Mouse (Mus musculus): ENCODE results near the gene B430306N03Rik. TPM values are rescaled to one million over a fixed set of nuclear protein-coding genes. Genes with fewer than 3 reads are reported as not detected.

B430306N03Rik gene
- total RNA-seq, 2 experiments from 2014 or later: not detected

DNA sequence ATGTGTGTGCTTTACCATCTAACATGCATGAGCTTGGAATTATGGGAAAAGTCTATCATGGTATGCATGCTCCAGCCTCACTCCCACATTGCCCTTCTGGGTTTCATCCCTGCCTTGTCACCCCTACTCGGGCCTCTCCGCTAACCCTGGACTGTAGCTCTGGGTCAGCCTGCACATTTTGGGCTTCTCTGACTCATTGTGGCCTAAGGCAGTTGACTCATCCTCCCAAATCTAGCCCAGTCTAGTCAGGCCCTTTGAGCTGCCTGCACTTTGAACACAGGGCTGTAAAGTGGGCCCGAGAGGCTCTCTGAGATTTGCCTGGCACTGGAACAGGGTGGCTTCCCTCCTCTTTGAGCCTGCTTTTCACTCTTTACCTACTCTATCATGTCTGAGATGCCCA is 39.9 kb downstream of the B430306N03Rik start:
- no peak for DNase-seq (ENCODE audit: low spot score in 2 of 2)

GRCm38 (mm10) chr17:48357892-48358291 is 42.0 kb downstream of the B430306N03Rik start:
- no peak for TF ChIP-seq CTCF (conservative IDR thresholded peaks at IDR 0.05)
- H3K27ac ChIP-seq: no peak overlapping the region
- DNase-seq (ENCODE audit: low spot score in 2 of 2): no peak
- H3K4me3 ChIP-seq: no peak overlapping the region

More for the DNA sequence above, 39.9 kb downstream of the B430306N03Rik start:
- no peak for TF ChIP-seq CTCF (conservative IDR thresholded peaks at IDR 0.05)
- Histone ChIP-seq H3K4me3 (no peak overlapping the region), H3K27ac (no peak overlapping the region)

- DNase-seq (ENCODE audit: low spot score in 2 of 2): no peak
- Histone ChIP-seq H3K27ac (no peak within 1 kb of the TSS), H3K4me3 (no peak within 1 kb of the TSS)
- TF ChIP-seq CTCF (conservative IDR thresholded peaks at IDR 0.05): no peak
These were observed 43.7 kb downstream of the B430306N03Rik start, which contains the start of gene Treml1 for GRCm38 (mm10) chr17:48359616-48360015. Gene Treml1 (plus strand): TSS chr17:48359916.

GRCm38 (mm10) chr17:48360462-48360861 is 44.5 kb downstream of the B430306N03Rik start:
- no peak overlapping the region for H3K4me3 ChIP-seq
- H3K27ac ChIP-seq: no peak overlapping the region
- TF ChIP-seq CTCF (conservative IDR thresholded peaks at IDR 0.05): no peak
- no peak for DNase-seq (ENCODE audit: low spot score in 2 of 2)

- Histone ChIP-seq H3K4me3 (no peak overlapping the region), H3K27ac (no peak overlapping the region)
- no peak for TF ChIP-seq CTCF (conservative IDR thresholded peaks at IDR 0.05)
- no peak for DNase-seq (ENCODE audit: low spot score in 2 of 2)
These were observed 46.4 kb downstream of the B430306N03Rik start for GRCm38 (mm10) chr17:48362346-48362745.

- peak in 1 of 2 experiments; percentile 29 for DNase-seq (ENCODE audit: low spot score in 2 of 2)
These were observed 47.0 kb downstream of the B430306N03Rik start for GRCm38 (mm10) chr17:48362966-48363365.

DNA sequence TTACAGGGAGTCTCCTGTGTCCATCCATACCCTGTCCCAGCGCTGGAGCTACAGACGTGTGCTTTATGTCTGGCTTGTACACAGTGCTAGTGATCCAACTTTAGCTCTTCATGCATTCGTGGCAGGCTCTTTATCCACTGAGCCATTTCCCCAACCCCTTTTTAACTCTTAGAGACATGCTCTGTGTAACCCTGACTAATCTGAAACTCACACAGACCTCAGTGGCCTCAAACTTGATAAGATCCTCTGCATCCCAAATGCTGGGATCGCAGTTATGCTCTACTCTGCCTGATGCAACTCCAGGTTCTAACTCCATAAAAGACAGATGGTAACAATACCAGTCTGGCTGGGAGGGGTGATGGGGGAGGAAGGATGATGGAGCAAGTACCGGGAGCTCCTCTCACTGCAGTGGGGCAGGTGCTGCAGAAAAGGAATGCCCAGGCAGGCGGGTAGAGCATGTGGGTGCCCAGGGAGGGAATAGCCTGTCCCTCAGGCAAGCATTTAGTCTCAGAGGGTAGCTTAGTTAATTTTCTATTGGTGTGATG is 47.6 kb downstream of the B430306N03Rik start:
- no peak for DNase-seq (ENCODE audit: low spot score in 2 of 2)
- no peak overlapping the region for H3K27ac ChIP-seq
- H3K4me3 ChIP-seq: no peak overlapping the region
- TF ChIP-seq CTCF (conservative IDR thresholded peaks at IDR 0.05): no peak

More at GRCm38 (mm10) chr17:48362966-48363365, 47.0 kb downstream of the B430306N03Rik start:
- Histone ChIP-seq H3K4me3 (no peak overlapping the region), H3K27ac (no peak overlapping the region)
- TF ChIP-seq CTCF (conservative IDR thresholded peaks at IDR 0.05): no peak

GRCm38 (mm10) chr17:48365511-48366155 is 49.7 kb downstream of the B430306N03Rik start:
- TF ChIP-seq CTCF (conservative IDR thresholded peaks at IDR 0.05): no peak
- DNase-seq (ENCODE audit: low spot score in 2 of 2): no peak
- Histone ChIP-seq H3K4me3 (no peak overlapping the region), H3K27ac (no peak overlapping the region)

DNA sequence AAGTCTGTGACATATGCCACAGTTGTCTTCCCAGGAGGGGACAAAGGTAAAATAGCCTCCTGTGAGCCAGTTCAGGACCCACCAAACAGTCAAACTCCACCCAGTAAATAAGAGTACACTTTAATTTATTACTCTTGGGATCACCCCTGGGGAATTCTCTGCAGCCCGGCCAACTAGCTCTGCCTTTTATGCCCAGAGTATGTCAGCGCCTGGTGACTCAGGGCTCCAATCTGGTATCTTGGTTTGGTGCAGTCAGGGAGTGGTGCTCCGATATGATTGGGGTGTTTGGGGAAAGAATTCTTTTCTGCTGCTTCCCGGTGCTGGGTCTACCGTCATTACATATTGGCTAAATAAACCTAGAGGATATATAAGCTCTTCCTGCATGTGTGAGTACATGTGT is 50.9 kb downstream of the B430306N03Rik start:
- DNase-seq (ENCODE audit: low spot score in 2 of 2): no peak
- no peak for TF ChIP-seq CTCF (conservative IDR thresholded peaks at IDR 0.05)
- no peak overlapping the region for H3K4me3 ChIP-seq
- no peak overlapping the region for H3K27ac ChIP-seq

- H3K4me3 ChIP-seq: no peak overlapping the region
- no peak for TF ChIP-seq CTCF (conservative IDR thresholded peaks at IDR 0.05)
- no peak overlapping the region for H3K27ac ChIP-seq
- no peak for DNase-seq (ENCODE audit: low spot score in 2 of 2)
These were observed 55.7 kb downstream of the B430306N03Rik start for GRCm38 (mm10) chr17:48371621-48372020.

DNA sequence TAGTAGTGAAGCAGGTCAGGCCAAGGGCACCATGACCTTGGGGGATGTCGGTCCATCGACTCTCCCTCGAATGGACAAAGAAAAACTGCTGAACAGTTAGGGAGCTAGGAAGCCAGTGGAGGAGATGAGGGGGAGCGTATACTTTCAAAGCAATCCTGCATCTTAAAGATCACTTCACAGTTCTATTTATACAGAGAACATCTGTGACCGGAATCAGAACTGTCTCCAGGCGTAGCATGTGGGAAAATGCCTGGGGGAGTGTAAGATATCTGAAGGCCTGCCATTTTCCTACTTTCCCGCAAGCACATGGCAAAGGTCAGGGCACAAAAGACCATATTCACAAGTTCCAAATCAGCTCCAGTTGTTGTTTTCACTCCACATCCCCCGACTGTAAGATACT is 57.0 kb downstream of the B430306N03Rik start:
- peak in 1 of 2 experiments; percentile 15 for DNase-seq (ENCODE audit: low spot score in 2 of 2)
- no peak for TF ChIP-seq CTCF (conservative IDR thresholded peaks at IDR 0.05)
- no peak overlapping the region for H3K27ac ChIP-seq
- no peak overlapping the region for H3K4me3 ChIP-seq

- Histone ChIP-seq H3K4me3 (no peak overlapping the region), H3K27ac (no peak overlapping the region)
- DNase-seq (ENCODE audit: low spot score in 2 of 2): peak in 1 of 2 experiments; percentile 7
- no peak for TF ChIP-seq CTCF (conservative IDR thresholded peaks at IDR 0.05)
These were observed 60.2 kb downstream of the B430306N03Rik start for GRCm38 (mm10) chr17:48376102-48376501.

Other genes with a start within 250 kb of the B430306N03Rik start
- gene 1700067P10Rik, start 226.8 kb upstream of the B430306N03Rik start, total RNA-seq (2021): not detected
- gene 9830107B12Rik, start 169.9 kb upstream of the B430306N03Rik start, total RNA-seq (2021): not detected
- not detected for gene A530064D06Rik, start 148.9 kb upstream of the B430306N03Rik start, total RNA-seq (2021)
- gene Trem1, start 83.4 kb upstream of the B430306N03Rik start, total RNA-seq (2021): not detected
- not detected for gene Trem3, start 68.4 kb upstream of the B430306N03Rik start, total RNA-seq (2021)
- gene Treml4, start 51.8 kb upstream of the B430306N03Rik start, total RNA-seq (2021): not detected
- under 1 TPM; 0.25 to 0.36 TPM for gene Treml2, start 16.6 kb upstream of the B430306N03Rik start, total RNA-seq (2021)
- 10 to 100 TPM; 10.1 to 10.6 TPM for gene Trem2, start 30.3 kb downstream of the B430306N03Rik start, total RNA-seq (2021)
- not detected for gene Treml1, start 43.8 kb downstream of the B430306N03Rik start, total RNA-seq (2021)
- gene Nfya, start 93.8 kb downstream of the B430306N03Rik start, total RNA-seq (2021): 10 to 100 TPM; 21.4 to 26.7 TPM
- 10 to 100 TPM; 11.1 to 15.1 TPM for gene Oard1, start 93.9 kb downstream of the B430306N03Rik start, total RNA-seq (2021)
- gene Apobec2, start 116.8 kb downstream of the B430306N03Rik start, total RNA-seq (2021): under 1 TPM in 1 of 2 experiments, not detected in 1; 0.33 TPM
- not detected for gene Tspo2, start 135.4 kb downstream of the B430306N03Rik start, total RNA-seq (2021)
- under 1 TPM; 0.37 to 0.92 TPM for gene Unc5cl, start 138.8 kb downstream of the B430306N03Rik start, total RNA-seq (2021)